Mouse (Mus musculus): Measurements from ENCODE around the gene Evl. TPM values are rescaled to one million over a fixed set of nuclear protein-coding genes. Genes with fewer than 3 reads are reported as not detected.

The Evl gene
- total and polyA plus RNA-seq, 2 experiments from 2014 or later: 230 to 285 TPM

GRCm38 (mm10) chr12:108519374-108519773 is 35.1 kb upstream of the Evl start:
- no peak for TF ChIP-seq CTCF (IDR thresholded peaks at IDR 0.05)
- Histone ChIP-seq H3K27me3 (ENCODE audit: insufficient read depth, low read length) (no peaks in the 10 kb centered on the region), H3K4me2 (ENCODE audit: low read depth, low read length, poor library complexity, severe bottlenecking) (no peak overlapping the region), H3K4me3 (ENCODE audit: low read depth, low read length) (no peak overlapping the region), H3K36me3 (ENCODE audit: insufficient read depth, low read length) (peaks cover 28% of the 10 kb centered on the region), H3K9ac (replicated peaks; ENCODE audit: low read length, poor library complexity, severe bottlenecking) (no peak overlapping the region), H3K4me1 (ENCODE audit: insufficient read depth, low read length) (no peaks in the 10 kb centered on the region), H3K9me3 (ENCODE audit: low read length) (no peaks in the 10 kb centered on the region), H3K27ac (ENCODE audit: low read depth, low read length) (no peak overlapping the region)
- no peak for DNase-seq (ENCODE audit: low spot score)
- 76% methylated on average over 8 of the region's 8 CpGs for WGBS
- ATAC-seq (ENCODE audit: low FRiP score): no peak

GRCm38 (mm10) chr12:108529214-108529613 is 25.3 kb upstream of the Evl start:
- ATAC-seq (ENCODE audit: low FRiP score): peak; percentile 81; the same call in 1 of the 2 replicates
- TF ChIP-seq CTCF (IDR thresholded peaks at IDR 0.05): peak; percentile 85
- peaks cover 24% of the 10 kb centered on the region for H3K36me3 ChIP-seq (ENCODE audit: insufficient read depth, low read length)

GRCm38 (mm10) chr12:108534484-108534883 is 20.0 kb upstream of the Evl start:
- Histone ChIP-seq H3K27ac (ENCODE audit: low read depth, low read length) (no peak overlapping the region), H3K9me3 (ENCODE audit: low read length) (no peaks in the 10 kb centered on the region), H3K9ac (replicated peaks; ENCODE audit: low read length, poor library complexity, severe bottlenecking) (no peak overlapping the region), H3K27me3 (ENCODE audit: insufficient read depth, low read length) (no peaks in the 10 kb centered on the region), H3K4me3 (ENCODE audit: low read depth, low read length) (no peak overlapping the region), H3K4me1 (ENCODE audit: insufficient read depth, low read length) (no peaks in the 10 kb centered on the region), H3K4me2 (ENCODE audit: low read depth, low read length, poor library complexity, severe bottlenecking) (no peak overlapping the region), H3K36me3 (ENCODE audit: insufficient read depth, low read length) (peaks cover 40% of the 10 kb centered on the region)
- ATAC-seq (ENCODE audit: low FRiP score) (no peak), DNase-seq (ENCODE audit: low spot score) (no peak)
- 92% methylated on average over 11 of the region's 11 CpGs for WGBS
- no peak for TF ChIP-seq CTCF (IDR thresholded peaks at IDR 0.05)

More at GRCm38 (mm10) chr12:108529214-108529613, 25.3 kb upstream of the Evl start:
- H3K27ac ChIP-seq (ENCODE audit: low read depth, low read length): no peak overlapping the region
- DNase-seq (ENCODE audit: low spot score): peak; percentile 64
- H3K9me3 ChIP-seq (ENCODE audit: low read length): no peaks in the 10 kb centered on the region
- no peaks in the 10 kb centered on the region for H3K4me1 ChIP-seq (ENCODE audit: insufficient read depth, low read length)
- no peak overlapping the region for H3K4me2 ChIP-seq (ENCODE audit: low read depth, low read length, poor library complexity, severe bottlenecking)
- H3K4me3 ChIP-seq (ENCODE audit: low read depth, low read length): no peak overlapping the region
- no peak overlapping the region for H3K9ac ChIP-seq (replicated peaks; ENCODE audit: low read length, poor library complexity, severe bottlenecking)
- WGBS: 48% methylated on average over 8 of the region's 8 CpGs
- H3K27me3 ChIP-seq (ENCODE audit: insufficient read depth, low read length): no peaks in the 10 kb centered on the region

GRCm38 (mm10) chr12:108536461-108536860 is 18.1 kb upstream of the Evl start:
- peaks cover 36% of the 10 kb centered on the region for H3K36me3 ChIP-seq (ENCODE audit: insufficient read depth, low read length)
- H3K9me3 ChIP-seq (ENCODE audit: low read length): no peaks in the 10 kb centered on the region
- H3K9ac ChIP-seq (replicated peaks; ENCODE audit: low read length, poor library complexity, severe bottlenecking): no peak overlapping the region
- no peaks in the 10 kb centered on the region for H3K27me3 ChIP-seq (ENCODE audit: insufficient read depth, low read length)
- H3K4me3 ChIP-seq (ENCODE audit: low read depth, low read length): no peak overlapping the region
- H3K4me1 ChIP-seq (ENCODE audit: insufficient read depth, low read length): no peaks in the 10 kb centered on the region
- WGBS: 77% methylated on average over 10 of the region's 10 CpGs
- no peak for DNase-seq (ENCODE audit: low spot score)
- ATAC-seq (ENCODE audit: low FRiP score): no peak
- H3K4me2 ChIP-seq (ENCODE audit: low read depth, low read length, poor library complexity, severe bottlenecking): no peak overlapping the region
- TF ChIP-seq CTCF (IDR thresholded peaks at IDR 0.05): peak; percentile 68
- H3K27ac ChIP-seq (ENCODE audit: low read depth, low read length): no peak overlapping the region

- Histone ChIP-seq H3K9me3 (ENCODE audit: low read length) (no peaks in the 10 kb centered on the region), H3K4me2 (ENCODE audit: low read depth, low read length, poor library complexity, severe bottlenecking) (no peak overlapping the region), H3K4me3 (ENCODE audit: low read depth, low read length) (no peak overlapping the region), H3K27me3 (ENCODE audit: insufficient read depth, low read length) (no peaks in the 10 kb centered on the region), H3K4me1 (ENCODE audit: insufficient read depth, low read length) (no peaks in the 10 kb centered on the region), H3K27ac (ENCODE audit: low read depth, low read length) (no peak overlapping the region), H3K36me3 (ENCODE audit: insufficient read depth, low read length) (peaks cover 22% of the 10 kb centered on the region), H3K9ac (replicated peaks; ENCODE audit: low read length, poor library complexity, severe bottlenecking) (no peak overlapping the region)
- DNase-seq (ENCODE audit: low spot score) (peak; percentile 78), ATAC-seq (ENCODE audit: low FRiP score) (peak; percentile 58; the same call in 1 of the 2 replicates)
- TF ChIP-seq CTCF (IDR thresholded peaks at IDR 0.05): peak; percentile 89
- WGBS: 23% methylated on average over 6 of the region's 6 CpGs
These were observed 13.4 kb upstream of the Evl start for GRCm38 (mm10) chr12:108541088-108541487.

- no peaks in the 10 kb centered on the region for H3K9me3 ChIP-seq (ENCODE audit: low read length)
- H3K27ac ChIP-seq (ENCODE audit: low read depth, low read length): no peak overlapping the region
- TF ChIP-seq CTCF (IDR thresholded peaks at IDR 0.05): no peak
- 0 out of 2 replicates have a peak, but pooled peaks cover 6% of the 10 kb centered on the region for H3K4me1 ChIP-seq (ENCODE audit: insufficient read depth, low read length)
- ATAC-seq (ENCODE audit: low FRiP score) (0 out of 2 replicates have a peak, but pooled peaks have one; percentile 41), DNase-seq (ENCODE audit: low spot score) (no peak)
- no peaks in the 10 kb centered on the region for H3K36me3 ChIP-seq (ENCODE audit: insufficient read depth, low read length)
- 8% methylated on average over 10 of the region's 10 CpGs for WGBS
- no peak overlapping the region for H3K4me3 ChIP-seq (ENCODE audit: low read depth, low read length)
- H3K4me2 ChIP-seq (ENCODE audit: low read depth, low read length, poor library complexity, severe bottlenecking): no peak overlapping the region; the same call in 1 of the 2 replicates
- no peak overlapping the region for H3K9ac ChIP-seq (replicated peaks; ENCODE audit: low read length, poor library complexity, severe bottlenecking)
- H3K27me3 ChIP-seq (ENCODE audit: insufficient read depth, low read length): no peaks in the 10 kb centered on the region
These were observed 7.9 kb upstream of the Evl start for GRCm38 (mm10) chr12:108546508-108547153.

Data from midbrain, postnatal 0 days (tissue).